Mouse (Mus musculus) brain, embryonic 14.5 days (tissue): ENCODE measurements around the gene Lsm10. TPM values are rescaled to one million over a fixed set of nuclear protein-coding genes. Genes with fewer than 3 reads are reported as not detected.
A peak's percentile ranks its signal among the peaks of the same experiment; 100 is the strongest.

Source experiments
- DNase-seq: peaks from one replicate; pipeline ENCODE4 v3.0.0-alpha.2; 2011; ENCODE audit warnings: low read depth
- CTCF ChIP-seq: fragments of 200-500 bp; IDR thresholded peaks from 2 replicates; pipeline ENCODE4 v1.5.1; 2012; ENCODE audit warnings: inconsistent platforms, mild to moderate bottlenecking, moderate library complexity, borderline replicate concordance; ENCODE audit not compliant: insufficient read depth, insufficient read length; ENCODE audit errors: extremely low read depth
- POLR2A ChIP-seq: fragments of 200-500 bp; IDR thresholded peaks from 2 replicates; pipeline ENCODE4 v1.6.1; 2012; ENCODE audit warnings: mild to moderate bottlenecking, inconsistent platforms, borderline replicate concordance; ENCODE audit not compliant: poor library complexity, insufficient read depth, insufficient read length, severe bottlenecking; ENCODE audit errors: extremely low read depth
- polyA plus RNA-seq: library from polyadenylated mRNA; depleted of rRNA; stranded (reverse); fragments of >200 nt; gene quantifications from 2 replicates; pipeline ENCODE4 v1.2.3, GENCODE M21; 2012

Lsm10 gene
- polyA plus RNA-seq, 1 experiment = 53.6 TPM

- no peak for DNase-seq
- TF ChIP-seq CTCF (no peak), POLR2A (no peak)
These were observed 16.8 kb downstream of the Lsm10 start for GRCm38 (mm10) chr4:126113243-126113642.

GRCm38 (mm10) chr4:126113943-126114342, 17.5 kb downstream of the Lsm10 start:
- peak; percentile 59 for TF ChIP-seq CTCF
- no peak for TF ChIP-seq POLR2A
- peak; percentile 38 for DNase-seq

GRCm38 (mm10) chr4:126115411-126115810, 19.0 kb downstream of the Lsm10 start:
- no peak for DNase-seq
- TF ChIP-seq POLR2A = no peak
- no peak for TF ChIP-seq CTCF

- TF ChIP-seq POLR2A (no peak), CTCF (no peak)
- DNase-seq = no peak
These were observed 19.6 kb downstream of the Lsm10 start for GRCm38 (mm10) chr4:126115871-126116521.

GRCm38 (mm10) chr4:126117116-126117515, 20.7 kb downstream of the Lsm10 start:
- DNase-seq = peak; percentile 53
- TF ChIP-seq CTCF (no peak), POLR2A (no peak)

- peak; percentile 71 for DNase-seq
- no peak for TF ChIP-seq POLR2A
- TF ChIP-seq CTCF = no peak
These were observed 22.2 kb downstream of the Lsm10 start for GRCm38 (mm10) chr4:126118651-126119050.

GRCm38 (mm10) chr4:126119051-126119450, 22.6 kb downstream of the Lsm10 start:
- DNase-seq = no peak
- TF ChIP-seq CTCF = no peak
- no peak for TF ChIP-seq POLR2A

- no peak for DNase-seq
- TF ChIP-seq CTCF (no peak), POLR2A (no peak)
These were observed 23.6 kb downstream of the Lsm10 start for GRCm38 (mm10) chr4:126120052-126120451.

- TF ChIP-seq CTCF (no peak), POLR2A (no peak)
- no peak for DNase-seq
These were observed 24.1 kb downstream of the Lsm10 start for GRCm38 (mm10) chr4:126120506-126120905.

- DNase-seq = peak; percentile 32
- no peak for TF ChIP-seq POLR2A
- TF ChIP-seq CTCF = no peak
These were observed 27.1 kb downstream of the Lsm10 start for GRCm38 (mm10) chr4:126123309-126124040.

- TF ChIP-seq POLR2A (no peak), CTCF (no peak)
- peak; percentile 39 for DNase-seq
These were observed 34.1 kb downstream of the Lsm10 start for GRCm38 (mm10) chr4:126130502-126130901.
